Mouse (Mus musculus) ES-E14 (cell line): Measurements from ENCODE around the gene Gm3285.

Experiments
- CHD2 ChIP-seq: IDR thresholded peaks from 2 replicates; pipeline ENCODE4 v1.6.1; 2014; ENCODE audit warnings: mild to moderate bottlenecking, low read depth, low read length, inconsistent platforms
- HCFC1 ChIP-seq: IDR thresholded peaks from 2 replicates; pipeline ENCODE4 v1.6.1; 2012; ENCODE audit warnings: low read length, inconsistent platforms, borderline replicate concordance; ENCODE audit not compliant: insufficient read depth
- MAFK ChIP-seq: IDR thresholded peaks from 2 replicates; pipeline ENCODE4 v1.6.1; 2014; ENCODE audit warnings: mild to moderate bottlenecking, low read depth, low read length, inconsistent platforms; ENCODE audit not compliant: insufficient read depth
- ZC3H11A ChIP-seq: IDR thresholded peaks from 2 replicates; pipeline ENCODE4 v1.6.1; 2012; ENCODE audit warnings: low read depth, mild to moderate bottlenecking, inconsistent platforms, low read length, borderline replicate concordance
- ZNF384 ChIP-seq: IDR thresholded peaks from 2 replicates; pipeline ENCODE4 v1.6.1; 2012; ENCODE audit warnings: low read depth, low read length, inconsistent platforms

DNA sequence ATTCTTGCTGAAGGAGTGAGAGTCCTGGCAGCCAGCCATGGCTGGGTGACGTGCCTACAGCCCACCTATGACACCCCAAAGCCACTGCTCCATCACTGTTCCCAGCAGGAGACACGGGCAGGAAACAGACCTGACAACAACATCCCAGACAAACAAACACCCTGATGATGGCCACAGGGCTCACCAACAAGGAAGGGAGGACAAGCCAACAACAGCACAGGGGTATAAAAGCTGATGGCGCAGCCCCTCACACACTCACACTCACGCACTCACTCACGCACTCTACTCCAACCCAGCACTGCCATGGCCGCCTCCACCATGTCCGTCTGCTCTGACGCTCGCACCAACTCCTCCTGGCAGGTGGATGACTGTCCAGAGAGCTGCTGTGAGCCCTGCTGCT, 9.2 kb upstream of the Gm3285 start, which contains the start of gene Gm10318:
- no peak for TF ChIP-seq HCFC1
- no peak for TF ChIP-seq ZNF384
- TF ChIP-seq ZC3H11A, result no peak
- no peak for TF ChIP-seq MAFK
- no peak for TF ChIP-seq CHD2
